Comparison of ENCODE assay signal across 1 mouse cellular context in the genomic region with DNA sequence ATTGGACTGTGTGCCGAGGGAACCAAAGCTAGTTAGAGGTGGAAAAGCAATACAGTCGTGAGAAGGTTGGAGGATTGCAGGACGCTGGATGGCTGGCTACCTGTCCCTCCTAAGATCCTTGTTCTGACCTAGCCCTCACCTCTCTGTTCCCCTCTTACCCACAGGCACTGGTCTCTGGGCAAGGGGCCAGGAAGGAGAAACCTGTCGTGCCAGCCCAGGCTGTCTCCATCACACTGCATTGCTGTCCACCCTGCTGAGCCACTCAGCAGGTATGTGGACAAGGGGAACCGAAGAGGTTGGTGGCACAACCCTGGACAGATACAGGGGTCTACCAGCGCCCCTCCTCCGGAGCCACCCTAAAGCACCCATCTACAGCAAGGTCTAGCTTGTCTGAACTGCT.
TF ChIP-seq lines count a peak whose summit lies in the region.

No protein-coding gene starts in this region.

TF ChIP-seq in MEL, 35 proteins besides CTCF, POLR2A, EP300 and RAD21:
- TF ChIP-seq BHLHE40 (IDR thresholded peaks at IDR 0.05; ENCODE audit: borderline replicate concordance, low read depth, low read length) (no peak), HCFC1 (IDR thresholded peaks at IDR 0.05; ENCODE audit: low read depth, low read length) (no peak), TCF12 (IDR thresholded peaks at IDR 0.05; ENCODE audit: low read depth, low read length) (no peak), ELF1 (IDR thresholded peaks at IDR 0.05; ENCODE audit: low read depth, low read length) (no peak), POLR2AphosphoS5 (IDR thresholded peaks at IDR 0.05; ENCODE audit: borderline replicate concordance, low read depth, low read length) (no peak), SIN3A (IDR thresholded peaks at IDR 0.05; ENCODE audit: low read length) (no peak), MEF2A (IDR thresholded peaks at IDR 0.05; ENCODE audit: extremely low read depth, insufficient replicate concordance, low read depth, low read length, poor library complexity, severe bottlenecking) (no peak), GABPA (IDR thresholded peaks at IDR 0.05; ENCODE audit: low read depth, low read length) (no peak), ETS1 (IDR thresholded peaks at IDR 0.05; ENCODE audit: low read depth, low read length) (no peak), USF1 (IDR thresholded peaks at IDR 0.05; ENCODE audit: low read depth, low read length) (no peak), GATA1 (IDR thresholded peaks at IDR 0.05; ENCODE audit: low read depth, low read length) (no peak), NRF1 (IDR thresholded peaks at IDR 0.05; ENCODE audit: insufficient read depth, low read depth, low read length, poor library complexity, severe bottlenecking) (no peak), KAT2A (conservative IDR thresholded peaks at IDR 0.05; ENCODE audit: low read depth, low read length) (no peak), SMC3 (IDR thresholded peaks at IDR 0.05; ENCODE audit: low read depth, low read length) (no peak), E2F4 (IDR thresholded peaks at IDR 0.05; ENCODE audit: borderline replicate concordance, low read depth, low read length) (no peak), MYB (IDR thresholded peaks at IDR 0.05; ENCODE audit: low read depth, low read length) (no peak), MAZ (IDR thresholded peaks at IDR 0.05; ENCODE audit: low read depth, low read length) (no peak), TBP (IDR thresholded peaks at IDR 0.05; ENCODE audit: low read depth, low read length) (no peak), ZNF384 (IDR thresholded peaks at IDR 0.05; ENCODE audit: low read depth, low read length) (no peak)
TF ChIP-seq in MEL: peak in this region for 0.
